In the genomic region with DNA sequence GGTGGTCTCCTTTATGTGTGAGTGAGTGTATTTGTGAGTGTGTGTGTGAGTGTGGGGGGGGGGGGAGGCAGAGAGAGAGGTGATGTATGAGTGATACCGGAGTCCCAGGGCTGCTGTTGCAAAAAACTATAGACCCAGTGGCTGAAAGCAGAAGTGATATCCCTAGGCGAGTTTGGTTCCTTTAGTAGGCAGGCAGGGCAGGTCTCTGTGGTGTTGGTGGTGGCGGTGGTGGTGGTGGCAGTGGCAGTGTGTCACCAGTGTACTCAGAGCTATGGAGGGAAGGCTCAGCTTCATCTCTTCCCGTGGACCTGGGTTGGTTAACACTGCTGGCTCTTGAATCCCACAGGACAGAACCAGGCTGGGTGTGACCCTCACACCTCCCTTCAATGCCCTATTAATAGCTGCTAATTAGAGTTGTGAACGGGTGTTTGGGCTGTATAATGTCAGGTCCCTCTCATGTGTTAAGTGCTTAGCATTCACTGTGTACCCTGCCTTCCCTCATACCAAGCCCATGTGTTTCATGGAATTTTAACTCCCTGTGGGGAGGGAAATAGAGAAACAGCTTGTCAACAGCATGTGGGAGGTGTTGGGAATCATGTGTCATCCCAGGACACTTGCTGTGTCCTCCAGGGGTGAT, we compare ENCODE assay signal across 24 mouse cellular contexts.
DNase-seq lines count a peak whose midpoint lies in the region; ATAC-seq lines count a peak whose summit lies in the region.
"Had no signal": no experiment of that assay in that cellular context is flagged by ENCODE, and none has a peak within 500 bp of the region (broad histone marks: within the 10 kb centered on the region; RNA-seq: fewer than 3 reads in every experiment).

No protein-coding gene starts in this region.

- ATAC-seq in forebrain, embryonic 12.5 days (ENCODE audit: low FRiP score) = peak; percentile 46; the same call in 1 of the 2 replicates
- ATAC-seq in forebrain, embryonic 11.5 days (replicated peaks; ENCODE audit: low FRiP score) = no peak
- ATAC-seq in heart, embryonic 12.5 days (ENCODE audit: insufficient number of reproducible peaks, low FRiP score) = 0 out of 2 replicates have a peak, but pooled peaks have one; percentile 16
- peak; percentile 52 to 70; a peak in 3 of 4 replicates for ATAC-seq in hematopoietic stem cell, adult 5-6 weeks (replicated peaks in 1 of 2; ENCODE audit: insufficient read depth in 1 of 2, low FRiP score in 2 of 2, low TSS enrichment in 1 of 2, low read depth in 1 of 2, poor library complexity in 2 of 2, severe bottlenecking in 2 of 2)
- ATAC-seq: activated CD4-positive, CD25-positive, alpha-beta regulatory T cell, adult 4 months; intestine, embryonic 15.5 days had no signal

- no peak overlapping the region for H3K27ac ChIP-seq in forebrain, embryonic 12.5 days
- H3K27ac ChIP-seq in forebrain, embryonic 11.5 days (ENCODE audit: low read depth, low read length) = no peak overlapping the region
- H3K27ac ChIP-seq in heart, embryonic 12.5 days (ENCODE audit: poor library complexity, severe bottlenecking) = peak overlapping the region; percentile 58; the same call in 1 of the 2 replicates
- H3K27ac ChIP-seq: forebrain, embryonic 10.5 days; hindbrain, embryonic 15.5 days; intestine, embryonic 15.5 days; limb, embryonic 12.5 days; liver, embryonic 13.5 days; lung, embryonic 15.5 days; macrophage; midbrain, embryonic 12.5 days; neural tube, embryonic 12.5 days; stomach, postnatal 0 days had no signal

- H3K36me3 ChIP-seq in forebrain, embryonic 12.5 days (replicated peaks) = peaks cover 27% of the 10 kb centered on the region
- no peaks in the 10 kb centered on the region; the same call in 1 of the 2 replicates for H3K36me3 ChIP-seq in forebrain, embryonic 11.5 days (ENCODE audit: control insufficient read depth, insufficient read depth, low read length)
- peaks cover 28% of the 10 kb centered on the region for H3K36me3 ChIP-seq in heart, embryonic 12.5 days
- H3K36me3 ChIP-seq: G1E; liver, embryonic 13.5 days had no signal

- H3K4me3 ChIP-seq in forebrain, embryonic 12.5 days (replicated peaks) = no peak overlapping the region
- no peak overlapping the region for H3K4me3 ChIP-seq in forebrain, embryonic 11.5 days (ENCODE audit: low read depth, low read length)
- H3K4me3 ChIP-seq in heart, embryonic 12.5 days = no peak overlapping the region
- H3K4me3 ChIP-seq: forebrain, embryonic 10.5 days; hindbrain, embryonic 15.5 days; intestine, embryonic 15.5 days; limb, embryonic 12.5 days; liver, embryonic 13.5 days; lung, embryonic 15.5 days; midbrain, embryonic 12.5 days; neural tube, embryonic 12.5 days had no signal

- no peak overlapping the region for H3K9ac ChIP-seq in forebrain, embryonic 12.5 days
- H3K9ac ChIP-seq in forebrain, embryonic 11.5 days (ENCODE audit: low read length) = no peak overlapping the region
- H3K9ac ChIP-seq in heart, embryonic 12.5 days = peak overlapping the region; percentile 13; the same call in 1 of the 2 replicates
- H3K9ac ChIP-seq: hindbrain, embryonic 15.5 days; intestine, embryonic 15.5 days; limb, embryonic 12.5 days; liver, embryonic 13.5 days; lung, embryonic 15.5 days; midbrain, embryonic 12.5 days; neural tube, embryonic 12.5 days had no signal

- no peak overlapping the region for H3K4me2 ChIP-seq in forebrain, embryonic 12.5 days
- H3K4me2 ChIP-seq in forebrain, embryonic 11.5 days (ENCODE audit: low read depth, low read length, severe bottlenecking) = no peak overlapping the region
- no peak overlapping the region for H3K4me2 ChIP-seq in heart, embryonic 12.5 days
- H3K4me2 ChIP-seq: hindbrain, embryonic 15.5 days; intestine, embryonic 15.5 days; limb, embryonic 12.5 days; liver, embryonic 13.5 days; lung, embryonic 15.5 days; midbrain, embryonic 12.5 days; neural tube, embryonic 12.5 days had no signal

- H3K27me3 ChIP-seq in forebrain, embryonic 12.5 days = no peaks in the 10 kb centered on the region
- H3K27me3 ChIP-seq in forebrain, embryonic 11.5 days (ENCODE audit: control insufficient read depth, insufficient read depth, low read length) = no peaks in the 10 kb centered on the region
- no peaks in the 10 kb centered on the region for H3K27me3 ChIP-seq in heart, embryonic 12.5 days (replicated peaks)
- H3K27me3 ChIP-seq: hindbrain, embryonic 15.5 days; intestine, embryonic 15.5 days; limb, embryonic 12.5 days; liver, embryonic 13.5 days; lung, embryonic 15.5 days; midbrain, embryonic 12.5 days; neural tube, embryonic 12.5 days had no signal

- 74% methylated on average over 5 of the region's 5 CpGs for WGBS in forebrain, embryonic 12.5 days
- 70% methylated on average over 5 of the region's 5 CpGs for WGBS in forebrain, embryonic 11.5 days
- WGBS in heart, embryonic 12.5 days = 54% methylated on average over 5 of the region's 5 CpGs

- H3K4me1 ChIP-seq in forebrain, embryonic 12.5 days = peaks cover 6% of the 10 kb centered on the region; the same call in 1 of the 2 replicates
- no peaks in the 10 kb centered on the region for H3K4me1 ChIP-seq in forebrain, embryonic 11.5 days (replicated peaks; ENCODE audit: control insufficient read depth, insufficient read depth, low read length)
- H3K4me1 ChIP-seq in heart, embryonic 12.5 days (replicated peaks) = peaks cover 40% of the 10 kb centered on the region
- H3K4me1 ChIP-seq: intestine, embryonic 15.5 days; liver, embryonic 13.5 days; midbrain, embryonic 12.5 days; neural tube, embryonic 12.5 days had no signal

- DNase-seq in forebrain, embryonic 11.5 days (ENCODE audit: low spot score) = no peak
- no peak for DNase-seq in heart, adult 8-10 months (ENCODE audit: low spot score)
- peak; percentile 46 for DNase-seq in 416B (ENCODE audit: low read depth)
- no peak for DNase-seq in left cerebral cortex, adult 11 months (ENCODE audit: low spot score)
- DNase-seq: adrenal gland, postnatal 10 days; cerebellum, adult 11-12 months; cerebellum, postnatal 14 days; embryo, embryonic 11 days; liver, embryonic 13.5 days; right cerebral cortex, adult 18-20 months had no signal

- no peaks in the 10 kb centered on the region for H3K9me3 ChIP-seq in forebrain, embryonic 12.5 days
- no peaks in the 10 kb centered on the region for H3K9me3 ChIP-seq in forebrain, embryonic 11.5 days (ENCODE audit: control insufficient read depth, low read length)
- 0 out of 2 replicates have a peak, but pooled peaks cover 3% of the 10 kb centered on the region for H3K9me3 ChIP-seq in heart, embryonic 12.5 days (replicated peaks)
- H3K9me3 ChIP-seq: forebrain, embryonic 10.5 days; hindbrain, embryonic 15.5 days; intestine, embryonic 15.5 days; limb, embryonic 12.5 days; liver, embryonic 13.5 days; lung, embryonic 15.5 days; midbrain, embryonic 12.5 days; neural tube, embryonic 12.5 days had no signal
